Mouse (Mus musculus) C2C12 (cell line): ENCODE data around the gene Chad. TPM values are rescaled to one million over a fixed set of nuclear protein-coding genes. Genes with fewer than 3 reads are reported as not detected.

ENCODE experiments used
- H3K27me3 ChIP-seq: one replicate; pipeline ENCODE4 v1.6.1; 2011; ENCODE audit not compliant: control insufficient read depth, insufficient read depth, insufficient read length
- H3K36me3 ChIP-seq: one replicate; pipeline ENCODE4 v1.6.1; 2011; ENCODE audit not compliant: control insufficient read depth, insufficient read depth
- H3K4me3 ChIP-seq: one replicate; pipeline ENCODE4 v1.5.1; 2011; ENCODE audit warnings: mild to moderate bottlenecking, control low read depth; ENCODE audit not compliant: poor library complexity, insufficient read depth, severe bottlenecking
- H3K79me2 ChIP-seq: one replicate; pipeline ENCODE4 v1.6.1; 2011; ENCODE audit not compliant: control insufficient read depth, insufficient read depth
- H3K79me3 ChIP-seq: one replicate; pipeline ENCODE4 v1.6.1; 2011; ENCODE audit warnings: low read depth, control low read depth
- H3ac ChIP-seq: one replicate; pipeline ENCODE3; 2011; ENCODE audit warnings: low read depth; ENCODE audit not compliant: control insufficient read depth, insufficient read length
- CEBPB ChIP-seq: IDR thresholded peaks from one replicate; pipeline ENCODE4 v1.6.1; 2011; ENCODE audit warnings: low read depth, mild to moderate bottlenecking, control low read depth, moderate library complexity
- CTCF ChIP-seq: IDR thresholded peaks from one replicate; pipeline ENCODE4 v1.5.1; 2011; ENCODE audit not compliant: control insufficient read depth, insufficient read depth, insufficient read length
- FOSL1 ChIP-seq: IDR thresholded peaks from one replicate; pipeline ENCODE4 v1.8.0; 2011; ENCODE audit warnings: mild to moderate bottlenecking, low read length; ENCODE audit not compliant: poor library complexity, insufficient read depth, severe bottlenecking
- MAX ChIP-seq: IDR thresholded peaks from one replicate; pipeline ENCODE4 v1.6.1; 2011; ENCODE audit warnings: mild to moderate bottlenecking, control low read depth
- MYOD1 ChIP-seq: IDR thresholded peaks from one replicate; pipeline ENCODE4 v1.6.1; 2011; ENCODE audit warnings: low read depth; ENCODE audit not compliant: control insufficient read depth, insufficient read length
- MYOG ChIP-seq: IDR thresholded peaks from one replicate; pipeline ENCODE4 v1.6.1; 2011; ENCODE audit not compliant: control insufficient read depth, insufficient read length; ENCODE audit errors: extremely low read depth
- USF1 ChIP-seq: IDR thresholded peaks from one replicate; pipeline ENCODE4 v1.6.1; 2011; ENCODE audit warnings: low read depth, mild to moderate bottlenecking, control low read depth, moderate library complexity
- long read RNA-seq, 2 experiments: library from polyadenylated mRNA; unstranded; transcript quantifications; one replicate each; pipeline ENCODE4 v2.0.0; 2019 to 2020
- polyA plus RNA-seq: library from polyadenylated mRNA; unstranded; fragments of >200 nt; fragmentation: generic; extraction: Trizol; gene quantifications from one replicate; pipeline ENCODE4 v1.2.1, GENCODE M21; 2012; ENCODE audit warnings: missing spikeins

Chad gene
- 0.12 TPM for polyA plus RNA-seq
- long read RNA-seq, experiment 1 = 0 reads
- long read RNA-seq, experiment 2 = 0 reads

DNA sequence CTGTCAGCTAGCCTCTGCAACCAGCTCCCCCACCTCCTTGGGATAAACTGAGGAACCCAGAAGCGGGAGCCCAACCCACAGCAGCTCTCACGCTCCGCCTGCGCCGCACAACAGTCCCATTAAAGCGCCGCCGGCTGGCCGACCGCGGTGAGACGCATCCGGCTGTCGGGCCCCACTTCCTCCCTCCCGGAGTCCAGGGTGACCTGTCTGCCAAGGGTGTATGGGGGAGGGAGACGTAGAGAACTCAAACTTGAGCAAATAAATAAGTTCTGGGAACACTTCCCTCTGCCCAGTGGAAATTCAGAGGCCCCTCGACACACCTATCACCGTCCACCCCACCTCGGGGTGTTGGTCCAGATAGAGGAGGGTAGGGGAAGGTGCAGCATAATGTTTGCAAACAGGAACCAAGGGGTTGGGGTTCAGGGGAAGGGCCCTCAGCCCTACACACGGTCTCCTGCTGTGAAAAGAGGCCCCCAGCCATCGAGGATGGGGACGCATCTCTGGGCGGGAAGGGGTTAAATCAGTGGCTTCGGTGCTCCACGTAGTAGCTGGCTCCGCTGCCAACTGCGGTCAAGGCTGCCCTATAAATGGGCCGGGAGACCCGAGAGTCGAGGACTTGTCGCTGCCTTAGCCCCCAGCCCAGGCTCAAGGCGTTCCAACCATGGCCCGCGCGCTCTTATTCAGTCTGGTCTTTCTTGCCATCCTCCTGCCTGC is at the start of gene Chad:
Gene Chad (plus strand): TSS at position 611 of the 714 bp plus-strand sequence.
- Histone ChIP-seq H3ac (no peak within 1 kb of the TSS), H3K36me3 (no peaks in the 10 kb centered on the region), H3K27me3 (no peaks in the 10 kb centered on the region), H3K79me2 (no peaks in the 10 kb centered on the region), H3K79me3 (no peaks in the 10 kb centered on the region), H3K4me3 (no peak within 1 kb of the TSS)
- TF ChIP-seq MYOG (no peak), CEBPB (no peak), MAX (no peak)

DNA sequence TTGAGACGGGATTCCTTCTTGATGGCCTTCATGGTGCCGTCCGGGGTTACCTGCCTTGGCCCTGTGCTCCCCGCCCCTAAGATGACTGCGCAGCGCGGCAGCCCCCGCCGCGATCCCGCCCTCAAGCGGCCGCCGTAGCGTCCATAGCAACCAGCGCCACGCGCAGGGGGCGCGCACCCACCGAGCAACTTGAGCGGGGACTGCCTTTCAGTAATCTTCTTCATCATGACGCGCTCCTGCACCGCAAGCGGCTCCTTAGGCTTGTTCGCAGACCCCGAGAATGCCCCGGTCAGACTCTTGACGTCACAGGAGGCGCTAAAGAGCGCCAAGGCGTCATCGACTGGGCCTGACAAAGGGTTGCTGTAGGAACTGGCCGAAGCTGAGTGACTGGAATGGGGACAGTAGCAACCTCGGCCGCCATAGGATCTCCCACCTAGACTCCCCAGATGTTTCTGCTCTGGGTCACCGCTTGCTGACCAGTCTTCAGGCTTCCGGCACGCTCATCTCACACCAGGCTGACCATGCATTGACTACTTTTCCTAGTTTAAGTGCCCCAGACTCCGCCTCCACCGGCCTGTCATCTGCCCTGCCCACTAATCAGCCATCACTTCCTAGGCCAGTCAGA is 43.5 kb upstream of the Chad start, which contains the start of gene Mycbpap:
Gene Mycbpap (minus strand): TSS at position 524 of the 625 bp plus-strand sequence.
- Histone ChIP-seq H3K27me3 (peaks cover 12% of the 10 kb centered on the region), H3K79me3 (no peaks in the 10 kb centered on the region), H3K4me3 (no peak within 1 kb of the TSS), H3ac (no peak within 1 kb of the TSS), H3K79me2 (no peaks in the 10 kb centered on the region), H3K36me3 (no peaks in the 10 kb centered on the region)
- TF ChIP-seq MAX = no peak
- TF ChIP-seq FOSL1 = no peak
- no peak for TF ChIP-seq USF1
- TF ChIP-seq CEBPB = no peak
- no peak for TF ChIP-seq MYOD1
- TF ChIP-seq MYOG = no peak
- no peak for TF ChIP-seq CTCF

DNA sequence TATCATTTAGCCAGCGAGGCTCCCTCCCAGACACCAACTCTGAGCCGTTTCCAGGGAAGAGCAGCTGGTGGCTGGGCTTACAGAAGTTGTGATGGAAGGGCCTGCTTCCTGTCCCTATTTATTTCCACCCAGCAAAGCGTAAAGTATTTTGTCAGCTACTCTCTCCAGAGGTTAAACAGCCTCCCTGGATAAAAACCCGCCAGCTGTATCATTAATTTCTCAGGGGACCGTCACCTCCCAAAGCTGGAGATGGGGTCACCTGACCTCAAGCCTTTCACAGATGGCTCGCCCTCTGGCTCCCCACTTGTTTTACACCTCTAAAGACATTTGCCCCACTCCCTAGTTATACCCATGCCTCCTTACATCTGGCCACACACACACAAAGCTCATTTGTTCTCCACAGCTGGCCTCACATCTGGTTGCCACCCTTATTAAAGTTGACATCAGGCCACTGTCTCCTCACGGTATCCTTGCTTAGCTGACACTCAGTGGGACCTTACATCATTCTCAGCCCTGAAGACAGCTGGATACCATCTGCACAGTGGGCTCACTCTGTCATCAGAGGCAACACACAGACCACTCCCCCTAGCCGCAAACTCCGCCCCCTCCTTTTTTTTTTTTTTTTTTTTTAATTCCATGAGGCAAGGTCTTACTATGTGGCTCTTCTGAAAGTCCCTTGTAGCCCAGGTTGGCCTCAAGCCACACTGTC is 38.5 kb upstream of the Chad start:
- Histone ChIP-seq H3K79me3 (no peaks in the 10 kb centered on the region), H3K4me3 (no peak overlapping the region), H3K36me3 (no peaks in the 10 kb centered on the region), H3K79me2 (no peaks in the 10 kb centered on the region), H3ac (no peak overlapping the region), H3K27me3 (peaks cover 3% of the 10 kb centered on the region)
- TF ChIP-seq CEBPB = no peak
- no peak for TF ChIP-seq MYOD1
- TF ChIP-seq USF1 = no peak
- TF ChIP-seq MAX = no peak
- no peak for TF ChIP-seq CTCF
- no peak for TF ChIP-seq MYOG
- TF ChIP-seq FOSL1 = no peak

DNA sequence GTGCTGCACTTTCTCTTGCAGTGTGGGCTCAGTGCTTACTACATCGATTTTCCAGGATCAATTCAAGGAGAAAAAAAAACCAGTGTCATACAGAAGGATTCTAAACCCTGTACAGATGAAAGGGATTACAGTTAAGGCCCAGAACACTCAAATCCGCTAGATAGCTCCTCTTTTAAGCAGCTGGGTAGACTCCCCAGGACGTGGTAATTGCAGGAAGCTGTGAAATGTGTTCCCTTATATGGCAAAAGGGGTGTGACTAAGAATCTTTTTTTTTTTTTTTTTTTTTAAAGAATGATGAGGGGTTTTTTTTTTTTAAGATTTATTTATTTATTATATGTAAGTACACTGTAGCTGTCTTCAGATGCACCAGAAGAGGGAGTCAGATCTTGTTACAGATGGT is 36.0 kb upstream of the Chad start:
- Histone ChIP-seq H3K36me3 (no peaks in the 10 kb centered on the region), H3K4me3 (no peak overlapping the region), H3ac (no peak overlapping the region), H3K27me3 (no peaks in the 10 kb centered on the region), H3K79me3 (no peaks in the 10 kb centered on the region), H3K79me2 (no peaks in the 10 kb centered on the region)
- no peak for TF ChIP-seq CTCF
- TF ChIP-seq CEBPB = no peak
- no peak for TF ChIP-seq MYOD1
- no peak for TF ChIP-seq FOSL1
- TF ChIP-seq USF1 = no peak
- TF ChIP-seq MYOG = no peak
- no peak for TF ChIP-seq MAX

DNA sequence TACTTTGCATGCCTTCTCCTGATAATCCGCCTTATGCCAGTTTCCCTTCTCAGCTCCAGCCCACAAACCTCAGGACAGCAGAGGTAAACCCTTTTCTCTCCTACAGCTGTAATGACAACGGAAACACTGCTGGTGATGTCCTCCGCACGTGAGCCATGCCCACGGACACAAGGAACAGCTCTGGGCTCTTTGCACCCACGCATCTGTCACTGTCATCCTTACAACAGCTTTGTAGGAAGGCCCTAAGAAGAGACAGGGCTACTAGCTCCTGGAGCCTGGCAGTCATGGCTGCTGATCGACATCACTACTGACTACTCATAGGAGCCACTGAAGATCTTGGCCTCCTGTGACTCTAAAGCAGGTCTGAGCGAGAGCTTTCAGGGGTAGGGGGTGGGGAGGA is 31.7 kb upstream of the Chad start:
- no peak overlapping the region for H3ac ChIP-seq
- H3K79me3 ChIP-seq = no peaks in the 10 kb centered on the region
- no peaks in the 10 kb centered on the region for H3K79me2 ChIP-seq
- H3K27me3 ChIP-seq = no peaks in the 10 kb centered on the region
- no peaks in the 10 kb centered on the region for H3K36me3 ChIP-seq
- no peak overlapping the region for H3K4me3 ChIP-seq
- TF ChIP-seq CTCF (no peak), MYOD1 (no peak), MYOG (no peak), CEBPB (no peak), FOSL1 (no peak), USF1 (no peak), MAX (no peak)
